Mouse (Mus musculus) erythroblast, embryonic 14.5 days (primary cell): Measurements from ENCODE around the gene Hist1h4h.

Experiments used
- GATA1 ChIP-seq: IDR thresholded peaks from 2 replicates; pipeline ENCODE4 v1.6.1; 2012; ENCODE audit warnings: low read length, inconsistent platforms, mixed read lengths
- TAL1 ChIP-seq: IDR thresholded peaks from 3 replicates; pipeline ENCODE4 v1.6.1; 2012; ENCODE audit warnings: low read length, inconsistent platforms, mixed read lengths

- TF ChIP-seq TAL1 (no peak), GATA1 (no peak)
These were observed 25.1 kb downstream of the Hist1h4h start for GRCm38 (mm10) chr13:23555839-23556416.
